Comparison of ENCODE assay signal across 15 mouse cellular contexts in genomic region chr9:113672352-113672751, GRCm38 (mm10).
"Had no signal": no experiment of that assay in that cellular context is flagged by ENCODE, and none has a peak within 500 bp of the region (broad histone marks: within the 10 kb centered on the region; RNA-seq: fewer than 3 reads in every experiment).

No protein-coding gene starts in this region.

- H3K4me1 ChIP-seq: neural tube, embryonic 13.5 days; neural tube, embryonic 15.5 days; stomach, embryonic 15.5 days had no signal

- H3K27ac ChIP-seq: neural tube, embryonic 13.5 days; neural tube, embryonic 15.5 days; stomach, embryonic 15.5 days; stomach, postnatal 0 days had no signal

- H3K4me2 ChIP-seq: neural tube, embryonic 13.5 days; neural tube, embryonic 15.5 days; stomach, embryonic 15.5 days had no signal

- H3K9ac ChIP-seq: neural tube, embryonic 13.5 days; neural tube, embryonic 15.5 days; stomach, embryonic 15.5 days had no signal

- DNase-seq: retina, postnatal 1 day; right cerebral cortex, adult 18-20 months; right cerebral cortex, postnatal 14 days; right cerebral cortex, postnatal 25 days; right cerebral cortex, postnatal 4 days; spleen, adult 18-20 months; thymus, adult 18-20 months; thymus, adult 2 months; thymus, postnatal 14 days; thymus, postnatal 25 days; thymus, postnatal 36 days had no signal

- H3K27me3 ChIP-seq: neural tube, embryonic 13.5 days; neural tube, embryonic 15.5 days; stomach, embryonic 15.5 days had no signal

- H3K4me3 ChIP-seq: neural tube, embryonic 13.5 days; neural tube, embryonic 15.5 days; stomach, embryonic 15.5 days had no signal

- H3K9me3 ChIP-seq: stomach, embryonic 15.5 days had no signal
